Mouse (Mus musculus) stomach, embryonic 15.5 days (tissue): ENCODE results near the gene Map1lc3b. TPM values are rescaled to one million over a fixed set of nuclear protein-coding genes. Genes with fewer than 3 reads are reported as not detected.
A peak's percentile ranks its signal among the peaks of the same experiment; 100 is the strongest.

Experiments
- ATAC-seq: fragments of 200-750 bp; cut with Nextera tagmentation; 2 replicates; pipeline ENCODE4 v1.8.0; 2017; ENCODE audit warnings: low read depth, moderate number of reproducible peaks, moderate TSS enrichment; ENCODE audit not compliant: insufficient read depth, low FRiP score
- H3K27ac ChIP-seq: fragments of 300-500 bp; sonication (generic); 2 replicates; pipeline ENCODE4 v1.5.1; 2015; ENCODE audit warnings: mild to moderate bottlenecking, inconsistent platforms
- H3K27me3 ChIP-seq: fragments of 300-500 bp; sonication (generic); replicated peaks from 2 replicates; pipeline ENCODE4 v1.6.1; 2015; ENCODE audit warnings: inconsistent platforms
- H3K36me3 ChIP-seq: fragments of 300-500 bp; sonication (generic); 2 replicates; pipeline ENCODE4 v1.6.1; 2015; ENCODE audit warnings: inconsistent platforms
- H3K4me1 ChIP-seq: fragments of 300-500 bp; sonication (generic); 2 replicates; pipeline ENCODE4 v1.6.1; 2015; ENCODE audit warnings: inconsistent platforms
- H3K4me2 ChIP-seq: fragments of 300-500 bp; sonication (generic); 2 replicates; pipeline ENCODE4 v1.6.1; 2015; ENCODE audit warnings: mild to moderate bottlenecking, inconsistent platforms
- H3K4me3 ChIP-seq: fragments of 300-500 bp; sonication (generic); replicated peaks from 2 replicates; pipeline ENCODE4 v1.5.1; 2015; ENCODE audit warnings: inconsistent platforms
- H3K9ac ChIP-seq: fragments of 300-500 bp; sonication (generic); 2 replicates; pipeline ENCODE4 v1.6.1; 2015; ENCODE audit warnings: inconsistent platforms
- H3K9me3 ChIP-seq: fragments of 300-500 bp; sonication (generic); 2 replicates; pipeline ENCODE4 v1.6.1; 2016; ENCODE audit warnings: inconsistent platforms
- WGBS: fragments of 180-500 bp; shearing (Covaris S2); methylation state at CpG from one replicate; pipeline ENCODE4 v1.1.7; 2015; 5-methylcytosine and 5-hydroxymethylcytosine counted together
- polyA plus RNA-seq: library from polyadenylated mRNA; unstranded; fragments of >200 nt; fragmentation: Nextera tagmentation; extraction: Ambion mirVana; gene quantifications from 2 replicates; pipeline ENCODE4 v1.2.1, GENCODE M21; 2015

Gene Map1lc3b
- polyA plus RNA-seq, 1 experiment from 2014 or later = 217 TPM

GRCm38 (mm10) chr8:121558538-121558937 is 31.6 kb upstream of the Map1lc3b start:
- H3K9me3 ChIP-seq = no peaks in the 10 kb centered on the region
- peaks cover 38% of the 10 kb centered on the region for H3K36me3 ChIP-seq
- H3K4me3 ChIP-seq = no peak overlapping the region
- H3K4me2 ChIP-seq = no peak overlapping the region
- no peak for ATAC-seq
- WGBS = 87% methylated on average over 16 of the region's 16 CpGs
- H3K9ac ChIP-seq = no peak overlapping the region
- H3K27ac ChIP-seq = no peak overlapping the region
- no peaks in the 10 kb centered on the region for H3K4me1 ChIP-seq
- no peaks in the 10 kb centered on the region for H3K27me3 ChIP-seq

GRCm38 (mm10) chr8:121559801-121560200 is 30.4 kb upstream of the Map1lc3b start:
- 89% methylated on average over 12 of the region's 12 CpGs for WGBS
- H3K27ac ChIP-seq = no peak overlapping the region
- H3K4me2 ChIP-seq = no peak overlapping the region
- no peaks in the 10 kb centered on the region for H3K27me3 ChIP-seq
- no peak overlapping the region for H3K4me3 ChIP-seq
- H3K4me1 ChIP-seq = no peaks in the 10 kb centered on the region
- ATAC-seq = no peak
- H3K9ac ChIP-seq = no peak overlapping the region
- no peaks in the 10 kb centered on the region for H3K9me3 ChIP-seq
- H3K36me3 ChIP-seq = peaks cover 26% of the 10 kb centered on the region

- Histone ChIP-seq H3K27ac (no peak overlapping the region), H3K4me2 (no peak overlapping the region), H3K36me3 (peaks cover 19% of the 10 kb centered on the region; the same call in 1 of the 2 replicates), H3K4me3 (no peak overlapping the region), H3K9me3 (no peaks in the 10 kb centered on the region), H3K27me3 (no peaks in the 10 kb centered on the region), H3K4me1 (no peaks in the 10 kb centered on the region), H3K9ac (no peak overlapping the region)
- no peak for ATAC-seq
- WGBS = 92% methylated on average over 7 of the region's 7 CpGs
Observed at GRCm38 (mm10) chr8:121560432-121561100, 29.6 kb upstream of the Map1lc3b start.

- WGBS = 82% methylated on average over 16 of the region's 16 CpGs
- Histone ChIP-seq H3K4me3 (no peak overlapping the region), H3K9ac (no peak overlapping the region), H3K27ac (no peak overlapping the region), H3K9me3 (no peaks in the 10 kb centered on the region), H3K4me1 (no peaks in the 10 kb centered on the region), H3K36me3 (0 out of 2 replicates have a peak, but pooled peaks cover 22% of the 10 kb centered on the region), H3K27me3 (no peaks in the 10 kb centered on the region), H3K4me2 (no peak overlapping the region)
- ATAC-seq = no peak
Observed at GRCm38 (mm10) chr8:121561636-121562345, 28.4 kb upstream of the Map1lc3b start.

GRCm38 (mm10) chr8:121562941-121563351 is 27.2 kb upstream of the Map1lc3b start:
- peak; percentile 63 for ATAC-seq
- H3K36me3 ChIP-seq = 0 out of 2 replicates have a peak, but pooled peaks cover 20% of the 10 kb centered on the region
- H3K9me3 ChIP-seq = no peaks in the 10 kb centered on the region
- no peaks in the 10 kb centered on the region for H3K27me3 ChIP-seq
- no peak overlapping the region for H3K4me2 ChIP-seq
- no peak overlapping the region for H3K4me3 ChIP-seq
- H3K9ac ChIP-seq = no peak overlapping the region
- no peaks in the 10 kb centered on the region for H3K4me1 ChIP-seq
- WGBS = 69% methylated on average over 9 of the region's 9 CpGs
- H3K27ac ChIP-seq = no peak overlapping the region

- no peaks in the 10 kb centered on the region for H3K9me3 ChIP-seq
- no peaks in the 10 kb centered on the region for H3K4me1 ChIP-seq
- no peak overlapping the region for H3K9ac ChIP-seq
- H3K27ac ChIP-seq = no peak overlapping the region
- WGBS = 67% methylated on average over 6 of the region's 6 CpGs
- no peak overlapping the region for H3K4me3 ChIP-seq
- H3K27me3 ChIP-seq = no peaks in the 10 kb centered on the region
- H3K36me3 ChIP-seq = 0 out of 2 replicates have a peak, but pooled peaks cover 13% of the 10 kb centered on the region
- no peak overlapping the region for H3K4me2 ChIP-seq
- ATAC-seq = no peak
Observed at GRCm38 (mm10) chr8:121563701-121564100, 26.5 kb upstream of the Map1lc3b start.

- Histone ChIP-seq H3K27ac (no peak overlapping the region), H3K4me3 (no peak overlapping the region), H3K4me2 (no peak overlapping the region), H3K9ac (no peak overlapping the region), H3K4me1 (0 out of 2 replicates have a peak, but pooled peaks cover 3% of the 10 kb centered on the region), H3K36me3 (0 out of 2 replicates have a peak, but pooled peaks cover 3% of the 10 kb centered on the region), H3K9me3 (no peaks in the 10 kb centered on the region), H3K27me3 (no peaks in the 10 kb centered on the region)
- 56% methylated on average over 6 of the region's 6 CpGs for WGBS
- no peak for ATAC-seq
Observed at GRCm38 (mm10) chr8:121568321-121568720, 21.8 kb upstream of the Map1lc3b start.

- WGBS = 71% methylated on average over 21 of the region's 21 CpGs
- H3K4me3 ChIP-seq = no peak overlapping the region
- H3K27ac ChIP-seq = no peak overlapping the region
- H3K9ac ChIP-seq = no peak overlapping the region
- H3K4me2 ChIP-seq = no peak overlapping the region
- H3K27me3 ChIP-seq = no peaks in the 10 kb centered on the region
- 0 out of 2 replicates have a peak, but pooled peaks cover 4% of the 10 kb centered on the region for H3K4me1 ChIP-seq
- H3K9me3 ChIP-seq = no peaks in the 10 kb centered on the region
- no peak for ATAC-seq
- 0 out of 2 replicates have a peak, but pooled peaks cover 3% of the 10 kb centered on the region for H3K36me3 ChIP-seq
Observed at GRCm38 (mm10) chr8:121570335-121570734, 19.8 kb upstream of the Map1lc3b start.

GRCm38 (mm10) chr8:121570801-121571200 is 19.4 kb upstream of the Map1lc3b start:
- H3K27me3 ChIP-seq = no peaks in the 10 kb centered on the region
- H3K9me3 ChIP-seq = no peaks in the 10 kb centered on the region
- H3K9ac ChIP-seq = no peak overlapping the region
- 68% methylated on average over 17 of the region's 17 CpGs for WGBS
- H3K4me2 ChIP-seq = no peak overlapping the region
- ATAC-seq = no peak
- H3K36me3 ChIP-seq = 0 out of 2 replicates have a peak, but pooled peaks cover 3% of the 10 kb centered on the region
- no peak overlapping the region for H3K27ac ChIP-seq
- 0 out of 2 replicates have a peak, but pooled peaks cover 4% of the 10 kb centered on the region for H3K4me1 ChIP-seq
- no peak overlapping the region for H3K4me3 ChIP-seq

- Histone ChIP-seq H3K27ac (0 out of 2 replicates have a peak overlapping the region, but pooled peaks have one; percentile 21), H3K4me1 (peaks cover 13% of the 10 kb centered on the region), H3K36me3 (no peaks in the 10 kb centered on the region), H3K9me3 (no peaks in the 10 kb centered on the region), H3K4me2 (no peak overlapping the region), H3K4me3 (no peak overlapping the region), H3K9ac (no peak overlapping the region), H3K27me3 (no peaks in the 10 kb centered on the region)
- no peak for ATAC-seq
- 75% methylated on average over 7 of the region's 7 CpGs for WGBS
Observed at GRCm38 (mm10) chr8:121572121-121572520, 18.0 kb upstream of the Map1lc3b start.

- no peak overlapping the region for H3K4me3 ChIP-seq
- no peak overlapping the region for H3K27ac ChIP-seq
- no peak overlapping the region for H3K9ac ChIP-seq
- 27% methylated on average over 3 of the region's 3 CpGs for WGBS
- H3K9me3 ChIP-seq = no peaks in the 10 kb centered on the region
- peak; percentile 56 for ATAC-seq
- no peaks in the 10 kb centered on the region for H3K27me3 ChIP-seq
- peaks cover 21% of the 10 kb centered on the region for H3K4me1 ChIP-seq
- H3K4me2 ChIP-seq = no peak overlapping the region
- no peaks in the 10 kb centered on the region for H3K36me3 ChIP-seq
Observed at GRCm38 (mm10) chr8:121573275-121573674, 16.9 kb upstream of the Map1lc3b start.

- 85% methylated on average over 3 of the region's 3 CpGs for WGBS
- Histone ChIP-seq H3K9me3 (no peaks in the 10 kb centered on the region), H3K9ac (no peak overlapping the region), H3K4me2 (no peak overlapping the region), H3K27me3 (no peaks in the 10 kb centered on the region), H3K4me1 (peaks cover 29% of the 10 kb centered on the region), H3K27ac (no peak overlapping the region), H3K36me3 (no peaks in the 10 kb centered on the region), H3K4me3 (no peak overlapping the region)
- ATAC-seq = no peak
Observed at GRCm38 (mm10) chr8:121575661-121576060, 14.5 kb upstream of the Map1lc3b start.
